Mouse (Mus musculus) G1E (cell line): ENCODE results near the gene Pdzd7. TPM values are rescaled to one million over a fixed set of nuclear protein-coding genes. Genes with fewer than 3 reads are reported as not detected.

Source experiments
- ATAC-seq: 2 replicates; pipeline ENCODE4 v1.8.0; 2016; ENCODE audit warnings: mild to moderate bottlenecking; ENCODE audit not compliant: insufficient number of reproducible peaks, poor library complexity, low FRiP score, severe bottlenecking; ENCODE audit errors: extremely low read depth
- DNase-seq: peaks from one replicate; pipeline ENCODE4 v3.0.0; 2012; ENCODE audit warnings: low spot score
- H3K27me3 ChIP-seq: 2 replicates; pipeline ENCODE4 v1.6.1; 2012; ENCODE audit warnings: mild to moderate bottlenecking, low read length, inconsistent platforms; ENCODE audit not compliant: insufficient read depth
- H3K36me3 ChIP-seq: replicated peaks from 2 replicates; pipeline ENCODE3; 2012; ENCODE audit warnings: mild to moderate bottlenecking, inconsistent platforms
- H3K4me1 ChIP-seq: 2 replicates; pipeline ENCODE4 v1.6.1; 2012; ENCODE audit warnings: low read depth, low read length, inconsistent platforms, mixed read lengths; ENCODE audit not compliant: insufficient read depth
- H3K4me3 ChIP-seq: 2 replicates; pipeline ENCODE4 v1.5.1; 2012; ENCODE audit warnings: low read depth, mild to moderate bottlenecking, inconsistent platforms, low read length, moderate library complexity, mixed read lengths
- H3K9me3 ChIP-seq: replicated peaks from 2 replicates; pipeline ENCODE4 v1.6.1; 2012; ENCODE audit warnings: inconsistent platforms
- CTCF ChIP-seq: IDR thresholded peaks from 2 replicates; pipeline ENCODE4 v1.5.1; 2012; ENCODE audit warnings: low read depth, low read length, inconsistent platforms, mixed read lengths
- GATA1 ChIP-seq: IDR thresholded peaks from 2 replicates; pipeline ENCODE4 v1.6.1; 2012; ENCODE audit warnings: borderline replicate concordance, low read length, inconsistent platforms, mixed read lengths
- GATA2 ChIP-seq: IDR thresholded peaks from 2 replicates; pipeline ENCODE4 v1.6.1; 2012; ENCODE audit warnings: low read depth, low read length, inconsistent platforms, borderline replicate concordance
- POLR2AphosphoS5 ChIP-seq: IDR thresholded peaks from 2 replicates; pipeline ENCODE4 v1.6.1; 2012; ENCODE audit warnings: low read depth, low read length, inconsistent platforms; ENCODE audit not compliant: insufficient replicate concordance
- TAL1 ChIP-seq: conservative IDR thresholded peaks from 2 replicates; pipeline ENCODE4 v1.6.1; 2012; ENCODE audit warnings: low read depth, low read length, inconsistent platforms, mixed read lengths
- polyA plus RNA-seq: library from polyadenylated mRNA; stranded (reverse); fragments of >175 nt; gene quantifications from 2 replicates; pipeline ENCODE4 v1.2.3, GENCODE M21; 2012
- total RNA-seq, 2 experiments: library from RNA; stranded (forward) in 1 of 2; stranded (reverse) in 1 of 2; fragments of 200-1000 nt in 1 of 2; fragments of >200 nt in 1 of 2; fragmentation: Nextera tagmentation in 1 of 2; gene quantifications; 2 replicates each; pipeline ENCODE4 v1.2.3; 2014 to 2017

Pdzd7 gene
- total and polyA plus RNA-seq, 3 experiments, result 0.04 to 0.05 TPM; not detected in 1

- ATAC-seq (peak; percentile 41), DNase-seq (peak; percentile 56)
- Histone ChIP-seq H3K36me3 (no peaks in the 10 kb centered on the region), H3K9me3 (no peaks in the 10 kb centered on the region), H3K4me1 (peaks cover 88% of the 10 kb centered on the region), H3K4me3 (peak within 1 kb of the TSS; percentile 75), H3K27me3 (peaks cover 24% of the 10 kb centered on the region)
- TF ChIP-seq CTCF, result no peak
- TF ChIP-seq POLR2AphosphoS5, result 0 out of 2 replicates have a peak, but pooled peaks have one; percentile 60
- no peak for TF ChIP-seq TAL1
These were observed 29.2 kb upstream of the Pdzd7 start, which contains the start of gene Kazald1 for GRCm38 (mm10) chr19:45074580-45075322. Kazald1 (plus strand) TSS chr19:45075241.

- peak overlapping the region; percentile 75 for H3K4me3 ChIP-seq
- H3K9me3 ChIP-seq, result no peaks in the 10 kb centered on the region
- no peaks in the 10 kb centered on the region for H3K36me3 ChIP-seq
- TF ChIP-seq CTCF, result peak; percentile 79
- no peak for TF ChIP-seq GATA1
- H3K4me1 ChIP-seq, result peaks cover 87% of the 10 kb centered on the region
- ATAC-seq, result no peak
- H3K27me3 ChIP-seq, result peaks cover 24% of the 10 kb centered on the region
- peak; percentile 64 for DNase-seq
These were observed 28.5 kb upstream of the Pdzd7 start for GRCm38 (mm10) chr19:45073871-45074542.

GRCm38 (mm10) chr19:45067758-45068510, 22.4 kb upstream of the Pdzd7 start:
- H3K4me1 ChIP-seq, result peaks cover 86% of the 10 kb centered on the region
- H3K4me3 ChIP-seq, result peak overlapping the region; percentile 14; the same call in 1 of the 2 replicates
- H3K36me3 ChIP-seq, result no peaks in the 10 kb centered on the region
- no peaks in the 10 kb centered on the region for H3K9me3 ChIP-seq
- ATAC-seq, result peak; percentile 79
- peak; percentile 64 for DNase-seq
- no peak for TF ChIP-seq GATA1
- no peak for TF ChIP-seq GATA2
- TF ChIP-seq POLR2AphosphoS5, result no peak
- TF ChIP-seq TAL1, result peak; percentile 83
- no peaks in the 10 kb centered on the region for H3K27me3 ChIP-seq

DNA sequence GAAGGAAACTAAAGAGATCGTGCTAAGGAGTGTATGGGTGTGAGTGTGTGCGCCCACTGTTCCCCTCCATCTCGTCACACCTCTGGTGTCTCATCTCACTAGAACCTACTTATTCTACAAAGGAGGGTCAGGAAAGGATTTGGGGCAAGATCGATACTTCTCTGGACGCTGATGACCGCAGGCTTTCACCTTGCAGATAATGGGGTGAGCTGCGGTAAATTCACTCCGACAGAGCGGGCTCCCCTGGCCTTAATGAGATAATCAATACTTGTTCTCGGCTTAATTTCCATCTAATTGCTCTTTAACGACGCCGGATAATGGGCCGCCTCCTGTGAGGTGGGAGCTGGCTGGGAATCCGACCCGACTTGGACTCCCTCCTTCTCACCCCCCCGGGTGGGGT, 21.7 kb upstream of the Pdzd7 start:
- Histone ChIP-seq H3K4me1 (peaks cover 84% of the 10 kb centered on the region), H3K4me3 (peak overlapping the region; percentile 13; the same call in 1 of the 2 replicates), H3K9me3 (no peaks in the 10 kb centered on the region), H3K27me3 (no peaks in the 10 kb centered on the region), H3K36me3 (no peaks in the 10 kb centered on the region)
- ATAC-seq, result no peak
- TF ChIP-seq GATA2 (no peak), CTCF (no peak), TAL1 (no peak), GATA1 (no peak), POLR2AphosphoS5 (no peak)
- DNase-seq, result no peak

- Histone ChIP-seq H3K4me3 (peak overlapping the region; percentile 13; the same call in 1 of the 2 replicates), H3K4me1 (peaks cover 73% of the 10 kb centered on the region), H3K27me3 (no peaks in the 10 kb centered on the region), H3K9me3 (no peaks in the 10 kb centered on the region), H3K36me3 (no peaks in the 10 kb centered on the region)
- TF ChIP-seq GATA2, result no peak
- no peak for TF ChIP-seq POLR2AphosphoS5
- no peak for TF ChIP-seq CTCF
- TF ChIP-seq TAL1, result no peak
- TF ChIP-seq GATA1, result no peak
- ATAC-seq (no peak), DNase-seq (no peak)
These were observed 19.7 kb upstream of the Pdzd7 start for GRCm38 (mm10) chr19:45065226-45065625.

GRCm38 (mm10) chr19:45063565-45064292, 18.2 kb upstream of the Pdzd7 start:
- TF ChIP-seq GATA1, result no peak
- peak; percentile 47; the same call in 1 of the 2 replicates for TF ChIP-seq CTCF
- no peak for TF ChIP-seq GATA2
- no peak for TF ChIP-seq POLR2AphosphoS5
- 0 out of 2 replicates have a peak, but pooled peaks have one; percentile 18 for TF ChIP-seq TAL1
- no peak for DNase-seq

More at GRCm38 (mm10) chr19:45063565-45064292, 18.2 kb upstream of the Pdzd7 start:
- 0 out of 2 replicates have a peak, but pooled peaks have one; percentile 29 for ATAC-seq
- Histone ChIP-seq H3K36me3 (no peaks in the 10 kb centered on the region), H3K4me1 (peaks cover 68% of the 10 kb centered on the region), H3K4me3 (peak overlapping the region; percentile 42; the same call in 1 of the 2 replicates), H3K9me3 (no peaks in the 10 kb centered on the region), H3K27me3 (no peaks in the 10 kb centered on the region)
